Mouse (Mus musculus): ENCODE measurements at regions not wholly inside any gene's neighbourhood (a gene's known extent, or its start where the extent isn't known, plus 50 kb on each side); places are given as distances from the start of the nearest gene placed in this dataset.

- in situ Hi-C loops (cut with MboI, MseI) = no loop called here
Measured at GRCm38 (mm10) chr1:36008598-36008997, 59.6 kb upstream of the Hs6st1 start.

DNA sequence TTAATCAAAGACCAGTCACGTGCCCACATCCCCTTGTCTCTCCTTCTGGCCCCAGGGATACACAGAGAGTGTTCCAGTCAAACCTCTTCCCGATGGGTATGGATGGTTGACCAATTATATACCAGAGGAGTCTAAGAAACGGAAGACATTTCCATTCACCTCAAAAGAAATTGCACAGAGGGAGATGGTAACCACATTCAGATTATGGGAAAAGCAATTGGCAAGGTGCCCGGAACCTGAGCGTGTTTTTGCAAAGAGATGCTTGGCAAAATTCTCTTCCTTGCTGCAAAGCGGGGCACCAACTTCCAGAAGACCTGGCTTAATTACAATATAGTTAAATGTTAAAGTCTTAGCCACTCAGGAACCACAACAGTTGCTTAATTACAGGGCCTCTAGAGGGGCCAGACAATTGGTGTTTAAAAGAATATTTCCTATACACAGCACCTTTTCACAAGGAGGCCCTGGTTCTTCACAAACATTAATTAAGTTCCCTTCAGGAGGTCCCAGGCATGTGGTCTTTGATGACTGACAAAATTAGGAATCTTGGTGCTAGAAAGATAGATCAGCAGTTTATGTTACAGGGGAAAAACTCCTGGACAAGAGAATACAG is 59.1 kb upstream of the Hs6st1 start:
- in situ Hi-C loops (cut with MboI, MseI) = no loop called here

DNA sequence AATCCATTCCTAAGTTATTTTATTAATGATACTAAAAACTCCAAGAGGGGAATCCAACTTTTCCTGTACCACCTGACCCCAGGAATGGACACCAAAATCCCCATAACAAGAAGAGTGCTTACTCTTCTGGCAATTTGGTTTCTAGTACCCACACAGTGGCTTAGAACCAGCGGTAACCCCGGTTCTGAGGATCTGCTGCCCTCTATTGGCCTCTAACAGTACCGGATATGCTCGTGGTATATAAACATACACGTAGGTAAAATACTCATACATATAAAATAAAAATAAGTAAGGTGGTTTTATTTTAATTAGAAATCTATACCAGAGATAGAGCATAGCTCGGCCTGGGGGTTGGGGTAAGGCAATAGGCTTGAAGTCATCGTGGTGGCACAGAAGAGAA is 58.0 kb upstream of the Hs6st1 start:
- in situ Hi-C loops (cut with MboI, MseI) = no loop called here

- in situ Hi-C loops (cut with MboI, MseI) = no loop called here
Measured at GRCm38 (mm10) chr1:36010834-36011233, 57.4 kb upstream of the Hs6st1 start.

- in situ Hi-C loops (cut with MboI, MseI) = no loop called here
Measured at GRCm38 (mm10) chr1:36012081-36012765, 56.0 kb upstream of the Hs6st1 start.

GRCm38 (mm10) chr1:36013823-36014341 is 54.3 kb upstream of the Hs6st1 start:
- in situ Hi-C loops (cut with MboI, MseI) = no loop called here

DNA sequence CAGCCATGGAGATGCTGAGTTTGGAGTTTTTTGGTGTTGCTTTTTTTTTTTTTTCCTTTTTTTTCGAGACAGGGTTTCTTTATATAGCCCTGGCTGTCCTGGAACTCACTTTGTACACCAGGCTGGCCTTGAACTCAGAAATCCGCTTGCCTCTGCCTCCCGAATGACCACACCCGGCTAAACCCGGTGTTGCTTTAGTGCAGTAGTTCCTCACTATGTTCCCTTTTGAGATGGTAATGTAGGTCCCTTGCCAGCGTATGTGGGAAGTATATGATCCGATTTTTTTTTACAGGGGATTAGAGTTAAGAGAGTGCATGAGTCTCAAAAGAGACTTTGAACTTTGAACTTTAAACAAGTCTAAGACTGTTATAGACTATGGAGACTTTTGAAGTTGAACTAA is 53.8 kb upstream of the Hs6st1 start:
- in situ Hi-C loops (cut with MboI, MseI) = no loop called here

DNA sequence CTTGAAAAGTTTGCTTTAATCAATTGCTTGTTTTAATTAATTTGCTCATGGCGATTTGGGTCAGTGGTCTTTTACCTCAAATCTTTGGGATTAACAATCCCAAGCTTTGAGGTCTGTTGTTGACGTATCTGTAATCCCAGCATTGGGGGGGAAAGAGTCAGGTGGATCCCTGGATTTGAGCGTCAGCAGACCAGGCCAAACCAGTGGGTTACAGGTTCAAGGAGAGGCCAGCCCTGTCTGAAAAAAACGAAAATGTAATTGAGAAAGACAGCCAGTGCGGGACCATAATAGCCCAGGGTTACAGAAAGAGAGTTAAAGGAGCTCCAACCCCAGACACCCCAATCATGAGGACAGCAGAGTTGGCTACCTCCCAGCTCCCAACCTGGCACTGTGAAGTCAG is 53.0 kb upstream of the Hs6st1 start:
- in situ Hi-C loops (cut with MboI, MseI) = no loop called here

GRCm38 (mm10) chr1:36016566-36016965 is 51.6 kb upstream of the Hs6st1 start:
- in situ Hi-C loops (cut with MboI, MseI) = no loop called here

GRCm38 (mm10) chr1:36017061-36017461 is 51.1 kb upstream of the Hs6st1 start:
- in situ Hi-C loops (cut with MboI, MseI) = no loop called here

DNA sequence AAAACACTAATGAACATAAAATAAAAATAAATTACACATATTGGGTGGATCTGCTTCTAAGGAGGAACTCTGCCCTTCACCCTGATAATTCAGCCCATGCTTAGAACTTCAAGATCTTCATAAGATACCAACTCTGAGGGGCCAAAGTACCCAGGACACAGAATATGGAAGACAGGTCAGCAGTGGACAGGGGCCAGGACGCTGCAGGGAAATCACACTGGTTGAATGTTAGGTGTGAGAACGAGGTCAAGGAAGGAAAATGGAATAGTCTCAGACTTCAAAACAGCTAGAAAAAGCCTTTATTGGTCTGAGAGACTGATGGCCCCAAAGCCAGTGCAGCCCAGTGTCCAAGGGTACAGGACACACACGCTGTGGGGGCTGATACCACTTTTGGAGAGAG is 50.5 kb upstream of the Hs6st1 start:
- in situ Hi-C loops (cut with MboI, MseI) = no loop called here

Measured in T-helper 1 cell (primary cell).